Mouse (Mus musculus): ENCODE data around the gene Spire2.

Gene Spire2

GRCm38 (mm10) chr8:123334467-123334866 is 2.0 kb downstream of the Spire2 start:
- no peak for DNase-seq (ENCODE audit: low spot score)

- no peak for DNase-seq (ENCODE audit: low spot score)
Measured at GRCm38 (mm10) chr8:123337475-123337874, 5.0 kb downstream of the Spire2 start.

GRCm38 (mm10) chr8:123340071-123340470 is 7.6 kb downstream of the Spire2 start:
- DNase-seq (ENCODE audit: low spot score), result no peak

GRCm38 (mm10) chr8:123341040-123342015 is 8.8 kb downstream of the Spire2 start:
- no peak for DNase-seq (ENCODE audit: low spot score)

- no peak for DNase-seq (ENCODE audit: low spot score)
Measured at GRCm38 (mm10) chr8:123342253-123342652, 9.7 kb downstream of the Spire2 start.

- no peak for DNase-seq (ENCODE audit: low spot score)
Measured at GRCm38 (mm10) chr8:123342911-123343310, 10.4 kb downstream of the Spire2 start.

- DNase-seq (ENCODE audit: low spot score), result no peak
Measured at GRCm38 (mm10) chr8:123343422-123343821, 10.9 kb downstream of the Spire2 start.

GRCm38 (mm10) chr8:123345135-123345534 is 12.6 kb downstream of the Spire2 start:
- DNase-seq (ENCODE audit: low spot score), result no peak

- DNase-seq (ENCODE audit: low spot score), result no peak
Measured at GRCm38 (mm10) chr8:123345856-123346255, 13.3 kb downstream of the Spire2 start.

- DNase-seq (ENCODE audit: low spot score), result no peak
Measured at GRCm38 (mm10) chr8:123347293-123347692, 14.8 kb downstream of the Spire2 start.

GRCm38 (mm10) chr8:123348237-123348843 is 15.8 kb downstream of the Spire2 start:
- peak; percentile 48 for DNase-seq (ENCODE audit: low spot score)

- no peak for DNase-seq (ENCODE audit: low spot score)
Measured at GRCm38 (mm10) chr8:123349073-123349472, 16.6 kb downstream of the Spire2 start.

- no peak for DNase-seq (ENCODE audit: low spot score)
Measured at GRCm38 (mm10) chr8:123352118-123352517, 19.6 kb downstream of the Spire2 start.

GRCm38 (mm10) chr8:123352786-123353185 is 20.3 kb downstream of the Spire2 start:
- DNase-seq (ENCODE audit: low spot score), result peak; percentile 18

- no peak for DNase-seq (ENCODE audit: low spot score)
Measured at GRCm38 (mm10) chr8:123353216-123353615, 20.7 kb downstream of the Spire2 start.

GRCm38 (mm10) chr8:123361082-123361739 is 28.7 kb downstream of the Spire2 start:
- peak; percentile 73 for DNase-seq (ENCODE audit: low spot score)

- peak; percentile 92 for DNase-seq (ENCODE audit: low spot score)
Measured at GRCm38 (mm10) chr8:123373403-123374238, 41.1 kb downstream of the Spire2 start, which contains the start of gene Tcf25. TSS of gene Tcf25 (plus strand) at chr8:123373753.

- peak; percentile 86 for DNase-seq (ENCODE audit: low spot score)
Measured at GRCm38 (mm10) chr8:123374239-123374578, 41.7 kb downstream of the Spire2 start.

GRCm38 (mm10) chr8:123375701-123376100 is 43.2 kb downstream of the Spire2 start:
- no peak for DNase-seq (ENCODE audit: low spot score)

- DNase-seq (ENCODE audit: low spot score), result no peak
Measured at GRCm38 (mm10) chr8:123376106-123376505, 43.6 kb downstream of the Spire2 start.

- DNase-seq (ENCODE audit: low spot score), result no peak
Measured at GRCm38 (mm10) chr8:123381711-123382110, 49.2 kb downstream of the Spire2 start.

GRCm38 (mm10) chr8:123382516-123382915 is 50.0 kb downstream of the Spire2 start:
- no peak for DNase-seq (ENCODE audit: low spot score)

Measured in adipocyte (in vitro differentiated cells).